Mouse (Mus musculus) brain, embryonic 18.5 days (tissue): ENCODE data around the gene Jph3.

Experiments
- DNase-seq: peaks from one replicate; pipeline ENCODE4 v3.0.0-alpha.2; 2012; ENCODE audit warnings: low read depth, low spot score

The Jph3 gene

GRCm38 (mm10) chr8:121786542-121786941, 57.1 kb downstream of the Jph3 start:
- DNase-seq, result no peak

DNA sequence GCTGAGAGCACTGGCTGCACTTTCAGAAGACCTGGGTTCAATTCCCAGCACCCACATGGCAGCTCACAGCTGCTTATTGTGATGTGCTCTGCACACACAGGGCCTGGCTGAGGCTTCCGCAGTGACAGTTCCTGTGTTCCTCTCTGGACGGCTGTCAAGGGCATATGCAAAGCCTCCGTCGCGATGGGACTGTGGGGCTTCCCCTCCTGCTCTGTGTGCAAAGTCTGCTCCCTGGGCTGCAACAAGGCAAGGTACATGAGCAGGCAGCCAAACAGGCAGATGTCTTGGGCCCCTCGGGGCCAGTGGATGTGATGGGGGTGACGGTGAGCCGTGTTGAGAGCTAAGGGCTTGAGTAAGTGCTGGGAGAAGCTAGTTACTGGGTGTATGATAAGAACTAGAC, 59.4 kb downstream of the Jph3 start:
- DNase-seq, result no peak

GRCm38 (mm10) chr8:121792159-121792558, 62.7 kb downstream of the Jph3 start:
- DNase-seq, result no peak

GRCm38 (mm10) chr8:121792627-121793026, 63.2 kb downstream of the Jph3 start:
- DNase-seq, result no peak

- no peak for DNase-seq
Measured at GRCm38 (mm10) chr8:121794151-121794550, 64.7 kb downstream of the Jph3 start.

DNA sequence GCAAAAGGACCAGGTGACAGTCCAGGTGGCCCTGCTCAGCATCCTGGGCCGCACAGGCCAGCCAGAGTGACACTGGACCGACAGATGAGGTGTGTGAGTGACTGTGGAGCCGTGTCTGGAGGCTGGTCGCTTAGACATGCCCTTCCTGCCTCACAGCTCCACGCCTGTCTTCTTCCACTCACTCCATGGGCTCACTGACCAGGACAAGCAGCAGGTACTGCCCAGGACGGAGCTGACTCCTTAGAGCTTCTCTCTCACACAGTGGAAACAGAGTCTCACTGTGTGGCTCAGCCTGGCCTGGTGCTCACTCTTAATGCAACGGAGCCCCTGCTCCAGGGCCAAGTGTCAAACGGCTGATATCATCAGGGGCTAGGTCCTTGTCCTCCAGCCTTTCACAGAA, 66.0 kb downstream of the Jph3 start:
- DNase-seq, result no peak

DNA sequence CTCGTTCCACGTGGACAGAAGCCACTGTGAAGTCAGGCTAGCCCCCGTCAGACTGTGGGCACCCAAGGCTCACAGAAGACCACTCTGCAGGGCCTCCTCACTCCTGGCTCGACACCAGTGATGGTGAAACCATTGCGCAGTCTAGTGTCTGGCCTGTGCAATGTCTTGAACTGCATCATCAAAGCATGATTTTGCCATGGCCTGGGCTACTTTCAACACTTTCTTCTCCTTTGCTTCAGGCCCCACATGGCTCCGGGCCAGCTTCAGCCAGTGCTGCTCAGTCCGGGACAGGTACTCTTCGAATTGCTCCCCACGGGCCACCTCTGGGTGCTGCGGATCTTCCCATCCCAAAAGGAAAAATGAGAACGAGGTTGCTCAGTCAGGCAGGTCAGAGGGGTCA, 67.0 kb downstream of the Jph3 start:
- DNase-seq, result no peak

DNA sequence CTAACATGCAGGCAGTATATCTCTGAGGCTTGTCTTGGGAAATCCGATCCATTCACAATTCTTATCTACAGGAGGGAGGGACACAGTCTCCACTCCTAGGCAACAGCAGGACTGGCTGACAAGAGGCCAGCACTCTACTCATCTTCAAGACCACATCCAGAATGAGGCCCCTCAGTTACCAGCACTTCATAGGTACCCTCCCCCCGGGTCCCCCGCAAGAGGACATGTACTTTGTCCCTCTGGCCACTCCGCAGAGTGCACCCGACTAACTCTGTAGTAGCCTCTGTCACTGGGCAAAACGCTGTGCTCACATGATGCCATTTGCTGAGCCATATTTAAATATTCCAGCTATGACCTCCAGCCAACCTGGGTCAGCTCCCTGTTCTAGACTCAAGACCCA, 69.0 kb downstream of the Jph3 start:
- DNase-seq, result no peak

DNA sequence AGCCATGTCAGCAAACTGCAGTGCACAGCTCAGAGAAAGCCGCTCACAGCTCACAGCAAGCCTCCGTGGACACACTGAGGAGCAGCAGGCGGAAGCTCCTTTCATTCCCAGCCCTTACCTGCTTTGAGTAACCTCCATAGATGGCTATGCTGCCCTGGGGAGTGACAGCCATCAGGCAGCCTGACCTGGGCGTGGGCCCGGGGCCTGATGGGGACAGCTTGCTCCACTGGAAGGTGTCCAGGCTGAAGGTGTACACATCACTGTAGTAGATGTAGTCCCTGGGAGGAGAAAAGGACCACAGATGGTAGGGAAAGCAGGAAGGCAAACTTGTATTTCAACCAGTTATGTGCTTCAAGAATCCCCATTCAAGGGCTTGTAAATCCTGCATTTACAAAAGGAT, 75.4 kb downstream of the Jph3 start:
- DNase-seq, result no peak

DNA sequence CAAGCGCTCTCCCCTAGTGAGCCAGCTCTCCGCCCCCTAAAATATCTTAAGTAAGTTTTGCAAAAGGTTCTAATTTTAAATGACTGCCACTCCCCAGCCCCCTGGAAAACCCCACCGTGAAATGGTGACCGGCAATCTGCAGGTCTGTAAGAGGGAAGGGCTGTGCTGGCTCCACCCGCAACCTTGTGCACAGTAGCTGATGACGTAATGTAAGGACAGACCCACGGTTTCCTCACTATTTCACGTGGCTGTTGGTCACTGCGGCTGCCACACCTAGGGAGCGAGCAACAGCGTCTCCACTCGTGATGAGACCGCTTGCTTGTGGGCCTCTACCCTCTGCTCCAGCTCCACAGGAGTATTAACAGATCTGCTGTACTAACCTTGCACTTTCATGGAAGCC, 76.7 kb downstream of the Jph3 start:
- no peak for DNase-seq

GRCm38 (mm10) chr8:121808032-121808431, 78.6 kb downstream of the Jph3 start:
- no peak for DNase-seq

DNA sequence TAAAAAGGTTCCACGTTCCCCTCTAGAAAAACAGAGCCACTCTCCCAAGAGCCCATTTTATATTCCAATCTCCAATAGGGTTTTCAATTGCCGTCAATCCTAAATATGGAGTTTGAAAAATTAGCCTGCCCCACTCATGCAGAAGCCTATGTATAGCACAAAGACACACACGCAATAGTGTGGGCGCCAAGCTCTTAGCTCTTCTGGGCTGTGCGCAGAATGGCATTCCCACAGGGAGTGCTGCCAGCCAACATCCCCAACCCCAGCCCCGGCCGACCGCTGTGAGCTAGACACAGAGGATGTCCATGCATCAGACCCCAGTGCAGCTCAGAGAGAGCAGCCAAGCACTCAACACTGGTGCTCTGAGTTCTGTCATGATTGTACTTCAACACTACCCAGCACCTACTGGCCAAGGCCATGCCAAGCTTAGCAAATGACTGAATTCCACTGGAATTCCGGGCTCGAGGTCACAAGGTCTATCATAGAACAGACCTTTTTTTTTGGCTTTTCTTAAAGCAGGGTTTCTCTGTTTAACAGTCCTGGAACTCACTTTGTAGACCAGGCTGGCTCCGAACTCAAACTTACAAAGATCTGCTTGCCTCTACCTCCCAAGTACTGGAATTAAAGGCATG, 80.2 kb downstream of the Jph3 start:
- no peak for DNase-seq

GRCm38 (mm10) chr8:121811502-121811901, 82.1 kb downstream of the Jph3 start:
- DNase-seq, result no peak

GRCm38 (mm10) chr8:121811931-121812570, 82.6 kb downstream of the Jph3 start:
- DNase-seq, result no peak

DNA sequence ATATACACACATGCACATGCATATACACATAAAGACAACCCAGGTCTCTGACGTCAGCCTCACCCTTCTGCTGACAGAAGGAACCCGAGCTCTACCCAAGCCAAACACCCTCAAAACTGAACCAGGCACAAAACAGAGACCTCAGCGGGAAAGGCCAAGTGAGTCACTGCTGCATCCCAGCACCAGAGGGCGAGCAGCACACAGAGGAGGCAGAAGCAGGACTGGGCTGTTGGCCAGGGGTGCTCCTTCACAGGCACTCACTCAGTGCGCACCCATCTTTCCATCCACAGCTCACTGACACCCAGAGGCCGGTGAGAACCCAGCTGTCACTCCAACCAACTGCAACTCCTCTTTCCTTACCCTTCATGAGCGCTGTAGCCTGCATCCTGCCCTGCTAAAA, 88.8 kb downstream of the Jph3 start:
- DNase-seq, result no peak

- no peak for DNase-seq
Measured at GRCm38 (mm10) chr8:121820840-121821239, 91.4 kb downstream of the Jph3 start.

DNA sequence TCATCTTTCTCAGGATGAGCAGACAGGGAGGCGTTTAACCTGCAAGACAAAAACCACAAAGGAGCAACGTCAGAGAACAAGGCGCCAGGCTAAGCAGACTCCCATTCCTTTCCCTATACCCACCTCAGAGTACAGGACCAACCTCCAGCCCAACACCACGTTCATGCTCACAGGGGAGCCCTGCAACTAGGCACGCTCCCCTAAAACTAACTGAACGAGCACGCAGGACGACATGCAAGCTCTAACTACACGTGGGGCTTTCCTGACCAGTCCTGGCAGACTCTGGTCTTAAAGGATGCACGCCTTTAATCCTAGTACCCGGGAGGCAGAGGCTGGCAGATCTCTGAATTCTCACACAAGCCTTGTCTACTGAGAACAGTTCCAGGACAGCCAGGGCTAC, 91.9 kb downstream of the Jph3 start:
- DNase-seq, result no peak

- DNase-seq, result no peak
Measured at GRCm38 (mm10) chr8:121821770-121822169, 92.3 kb downstream of the Jph3 start.

- DNase-seq, result no peak
Measured at GRCm38 (mm10) chr8:121827726-121828125, 98.3 kb downstream of the Jph3 start.

DNA sequence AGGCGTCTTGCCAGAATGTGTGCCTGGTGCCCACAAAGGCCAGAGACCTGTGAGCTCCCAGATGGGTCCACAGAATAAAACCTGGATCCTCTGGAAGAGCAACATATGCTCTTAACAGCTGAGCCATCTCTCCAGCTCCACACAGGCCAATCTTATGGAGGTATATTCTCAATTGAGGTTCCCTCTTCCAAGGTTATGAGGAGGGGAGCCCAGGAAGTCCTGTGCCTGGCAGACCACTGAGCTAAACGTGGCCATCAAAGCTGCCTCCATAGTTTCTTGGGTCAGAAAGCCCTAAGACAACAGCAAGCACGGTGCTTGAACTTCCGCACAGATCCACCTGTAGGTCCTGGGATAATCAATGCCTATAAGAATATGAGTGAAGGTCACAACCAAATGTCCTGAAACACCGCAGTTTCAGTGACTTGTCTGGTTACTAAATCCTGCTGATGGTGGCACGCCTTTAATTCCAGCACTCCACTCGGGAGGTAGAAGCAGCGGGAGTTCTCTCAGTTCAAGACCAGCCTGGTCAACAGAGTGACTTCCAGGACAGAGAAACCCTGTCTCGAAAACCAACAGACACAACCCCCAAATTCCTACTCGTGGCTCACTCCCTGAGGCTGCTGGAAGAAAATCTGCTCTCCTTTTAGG, 99.1 kb downstream of the Jph3 start:
- DNase-seq, result no peak

GRCm38 (mm10) chr8:121829048-121829776, 99.8 kb downstream of the Jph3 start, which contains the start of gene Klhdc4:
Gene Klhdc4 (minus strand): TSS chr8:121829569.
- peak; percentile 81 for DNase-seq

DNA sequence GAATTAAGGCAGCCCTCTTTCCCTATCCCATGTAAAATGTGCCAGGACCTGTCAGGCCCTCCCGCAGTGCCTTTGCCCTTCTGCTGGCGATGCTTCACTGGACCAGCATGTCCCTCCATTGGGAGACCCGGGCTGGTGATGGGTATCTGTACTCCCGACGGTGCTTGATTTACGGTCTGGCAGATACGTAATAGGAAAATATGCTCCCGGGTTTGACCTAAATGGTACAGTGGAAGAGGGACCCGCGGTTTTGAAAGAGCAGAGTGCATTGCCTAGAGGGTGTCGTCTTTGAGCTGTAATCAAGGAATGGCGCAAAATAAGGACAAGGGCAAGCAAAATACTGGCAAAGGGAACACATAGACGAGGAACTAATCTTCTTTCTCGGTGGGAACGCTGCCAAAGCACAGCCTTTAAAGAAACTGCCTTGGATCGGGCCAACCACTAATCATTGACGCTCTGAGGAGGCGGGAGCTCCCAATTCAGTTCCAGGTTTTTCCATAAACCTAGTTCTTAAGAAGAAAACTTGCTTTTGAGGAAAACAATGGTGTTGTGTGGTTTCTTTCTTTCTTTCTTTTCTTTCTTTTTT, 100.4 kb downstream of the Jph3 start:
- DNase-seq, result peak; percentile 14
